In genomic region chr2:85246506-85247082, GRCm38 (mm10) we compare ENCODE assay signal across 8 mouse cellular contexts. TPM values are rescaled to one million over a fixed set of nuclear protein-coding genes. Genes with fewer than 3 reads are reported as not detected.
DNase-seq lines count a peak whose midpoint lies in the region; ATAC-seq and TF ChIP-seq lines count a peak whose summit lies in the region.

No protein-coding gene starts in this region.

- H3K9me3 ChIP-seq in ES-Bruce4 (replicated peaks; ENCODE audit: control insufficient read depth, insufficient read depth, low read length, poor library complexity, severe bottlenecking) = no peaks in the 10 kb centered on the region
- H3K9me3 ChIP-seq in forebrain, embryonic 15.5 days = no peaks in the 10 kb centered on the region

- TF ChIP-seq EP300 in ES-Bruce4 (IDR thresholded peaks at IDR 0.05; ENCODE audit: insufficient read depth, low read depth, low read length) = no peak

- H3K4me1 ChIP-seq in ES-Bruce4 (ENCODE audit: control insufficient read depth, insufficient read depth, low read length) = no peaks in the 10 kb centered on the region
- no peaks in the 10 kb centered on the region for H3K4me1 ChIP-seq in forebrain, embryonic 15.5 days

- WGBS in forebrain, embryonic 15.5 days = 10% methylated on average over 4 of the region's 4 CpGs

- no peak overlapping the region for H3K4me3 ChIP-seq in ES-Bruce4 (ENCODE audit: low read depth, low read length)
- H3K4me3 ChIP-seq in forebrain, embryonic 15.5 days = no peak overlapping the region
- no peak overlapping the region for H3K4me3 ChIP-seq in layer of hippocampus, adult 2 months

- TF ChIP-seq POLR2A in ES-Bruce4 (IDR thresholded peaks at IDR 0.05; ENCODE audit: insufficient read depth, low read length) = no peak

- ATAC-seq in forebrain, embryonic 15.5 days (replicated peaks) = peak; percentile 70

- no peak overlapping the region for H3K4me2 ChIP-seq in forebrain, embryonic 15.5 days (replicated peaks)

- peaks cover 1% of the 10 kb centered on the region for H3K27me3 ChIP-seq in ES-Bruce4 (ENCODE audit: control insufficient read depth, insufficient read depth, low read length, poor library complexity, severe bottlenecking)
- no peaks in the 10 kb centered on the region for H3K27me3 ChIP-seq in forebrain, embryonic 15.5 days

- TF ChIP-seq CTCF in ES-Bruce4 (IDR thresholded peaks at IDR 0.05; ENCODE audit: low read depth, low read length) = peak; percentile 90
- peak; percentile 100 for TF ChIP-seq CTCF in layer of hippocampus, adult 2 months (conservative IDR thresholded peaks at IDR 0.05)

- DNase-seq in c-Kit-positive CD71-positive TER-119-positive erythroid progenitor cells, embryonic 14.5 days (ENCODE audit: low spot score) = peak; percentile 34
- DNase-seq in heart, postnatal 4 days = peak; percentile 90
- DNase-seq in layer of hippocampus, adult 2 months (ENCODE audit: low spot score in 2 of 2) = peak; percentile 79 to 91
- DNase-seq in lung, postnatal 10 days = peak; percentile 84
- peak; percentile 86 for DNase-seq in retina, embryonic 14.5 days (ENCODE audit: low spot score)
- peak; percentile 28 to 48 for DNase-seq in thymus, postnatal 36 days

- H3K27ac ChIP-seq in ES-Bruce4 (ENCODE audit: insufficient read depth, low read length) = no peak overlapping the region
- H3K27ac ChIP-seq in forebrain, embryonic 15.5 days (replicated peaks) = no peak overlapping the region
- H3K27ac ChIP-seq in layer of hippocampus, adult 2 months = no peak overlapping the region

- no peaks in the 10 kb centered on the region for H3K36me3 ChIP-seq in ES-Bruce4 (ENCODE audit: control insufficient read depth, insufficient read depth, low read length, poor library complexity, severe bottlenecking)
- no peaks in the 10 kb centered on the region for H3K36me3 ChIP-seq in forebrain, embryonic 15.5 days

- H3K9ac ChIP-seq in ES-Bruce4 (ENCODE audit: low read depth, poor library complexity, severe bottlenecking) = no peak overlapping the region
- no peak overlapping the region for H3K9ac ChIP-seq in forebrain, embryonic 15.5 days (replicated peaks)

RNA-seq across cellular contexts. Expression of gene Lrrc55, which starts 49.6 kb away (rescaled TPM):
- polyA plus RNA-seq in ES-Bruce4 (2011; ENCODE audit: insufficient read depth, insufficient read length, low read depth, missing spikeins) = not detected in 2 replicates
- 10.5 and 10.9 TPM in 2 replicates for polyA plus RNA-seq in forebrain, embryonic 15.5 days (2015; fragmentation: Nextera tagmentation; extraction: Ambion mirVana)
- total RNA-seq in heart, postnatal 4 days (2021) = 1 to 10 TPM; 2.1 to 2.7 TPM
- 10 to 100 TPM; 13.3 to 13.7 TPM for total RNA-seq in layer of hippocampus, adult 2 months (2021)

Comparison
In these comparisons a context has a peak if more than half of its experiments do, and no peak if none do; other contexts are left out.
1. DNase-seq: peak in every context shown above with its lines; median percentile 90 in heart, postnatal 4 days; 86 in retina, embryonic 14.5 days; 85 in layer of hippocampus, adult 2 months; 84 in lung, postnatal 10 days; 38 in thymus, postnatal 36 days; 34 in c-Kit-positive CD71-positive TER-119-positive erythroid progenitor cells, embryonic 14.5 days.